Mouse (Mus musculus) MEL (cell line): ENCODE results near the gene Casz1.

ENCODE experiments used
- CTCF ChIP-seq, 3 experiments: IDR thresholded peaks in 2 of 3; conservative IDR thresholded peaks in 1 of 3; 2 replicates each; pipeline ENCODE4 v1.5.1; 2011 to 2012; ENCODE audit warnings: low read length in 3 of 3, low read depth in 2 of 3, mild to moderate bottlenecking in 2 of 3, improper control_type of control experiment in 1 of 3, inconsistent platforms in 1 of 3, mixed read lengths in 1 of 3, moderate library complexity in 1 of 3; ENCODE audit not compliant: control insufficient read depth in 1 of 3, insufficient read depth in 1 of 3, poor library complexity in 1 of 3, severe bottlenecking in 1 of 3
- GATA1 ChIP-seq: IDR thresholded peaks from 2 replicates; pipeline ENCODE4 v1.6.1; 2011; ENCODE audit warnings: low read depth, low read length, improper control_type of control experiment
- POLR2A ChIP-seq, 2 experiments: IDR thresholded peaks; 2 replicates each; pipeline ENCODE4 v1.6.1; 2011 to 2012; ENCODE audit warnings: low read length in 2 of 2, mild to moderate bottlenecking in 2 of 2, control low read depth in 1 of 2, improper control_type of control experiment in 1 of 2, low read depth in 1 of 2, moderate library complexity in 1 of 2; ENCODE audit not compliant: control insufficient read depth in 1 of 2, insufficient read depth in 1 of 2, poor library complexity in 1 of 2
- SMC3 ChIP-seq: IDR thresholded peaks from 2 replicates; pipeline ENCODE4 v1.6.1; 2011; ENCODE audit warnings: low read depth, low read length, improper control_type of control experiment
- TBP ChIP-seq: IDR thresholded peaks from 2 replicates; pipeline ENCODE4 v1.8.0; 2011; ENCODE audit warnings: low read depth, low read length, improper control_type of control experiment
- ZKSCAN1 ChIP-seq: IDR thresholded peaks from 2 replicates; pipeline ENCODE4 v1.6.1; 2012; ENCODE audit warnings: low read depth, mild to moderate bottlenecking, inconsistent platforms, low read length, improper control_type of control experiment, moderate library complexity

DNA sequence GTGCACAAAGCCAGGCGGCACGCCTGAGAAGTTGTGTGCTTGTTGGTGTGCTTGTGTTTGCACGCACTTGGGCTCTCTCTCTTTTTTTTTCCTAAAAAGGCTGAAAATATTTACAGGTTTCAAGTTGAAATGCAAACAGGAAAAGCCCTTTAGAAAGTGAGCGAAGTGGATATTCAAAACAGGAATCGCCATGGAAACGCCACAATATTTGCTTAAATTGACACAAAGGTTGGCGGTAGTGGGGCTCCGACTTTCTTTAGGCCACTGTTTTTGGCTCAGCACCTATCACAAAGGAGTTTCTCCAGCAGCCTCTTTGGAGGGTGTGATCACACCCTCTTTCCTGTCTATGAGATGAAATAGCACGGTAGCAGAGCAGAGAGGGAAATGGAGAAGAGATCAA, 32.8 kb downstream of the Casz1 start:
- no peak for TF ChIP-seq POLR2A (IDR thresholded peaks at IDR 0.05; ENCODE audit: control insufficient read depth in 1 of 2, insufficient read depth in 1 of 2, low read depth in 1 of 2, low read length in 2 of 2, poor library complexity in 1 of 2)
- no peak for TF ChIP-seq SMC3
- no peak for TF ChIP-seq TBP
- no peak for TF ChIP-seq CTCF (IDR thresholded peaks at IDR 0.05 in 2 of 3, conservative IDR thresholded peaks at IDR 0.05 in 1 of 3; ENCODE audit: control insufficient read depth in 1 of 3, insufficient read depth in 1 of 3, low read depth in 2 of 3, low read length in 3 of 3, poor library complexity in 1 of 3, severe bottlenecking in 1 of 3)
- TF ChIP-seq ZKSCAN1 = no peak
- TF ChIP-seq GATA1 = no peak
